Mouse (Mus musculus): ENCODE data around the gene Mbnl2.

DNA sequence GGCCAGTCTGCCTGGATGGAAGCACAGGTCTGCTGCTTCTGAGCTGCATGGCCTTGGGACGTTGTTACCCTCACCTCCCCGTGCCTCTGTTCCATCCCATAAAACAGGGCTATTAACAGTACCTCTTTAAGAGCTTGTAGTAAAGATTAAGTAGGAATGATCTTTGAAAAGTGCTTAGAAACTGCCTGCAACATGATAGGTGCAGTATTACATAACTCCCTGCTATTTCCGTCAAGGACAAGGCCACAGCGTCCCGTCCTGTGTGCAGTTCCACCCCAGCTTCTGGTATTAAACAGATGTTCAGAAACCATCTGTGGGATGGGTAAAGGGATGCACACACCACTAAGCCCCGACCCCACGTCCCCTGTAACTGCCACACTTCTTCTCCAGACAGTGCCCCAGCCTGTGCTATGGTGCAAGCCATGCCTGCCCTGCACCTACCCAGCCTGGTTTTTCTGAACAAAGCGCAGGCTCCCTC lies 93.5 kb downstream of the Mbnl2 start:
- TF ChIP-seq CTCF (IDR thresholded peaks at IDR 0.05; ENCODE audit: low read depth, low read length) (no peak), POLR2A (IDR thresholded peaks at IDR 0.05; ENCODE audit: insufficient read depth, low read length) (no peak), EP300 (IDR thresholded peaks at IDR 0.05; ENCODE audit: insufficient read depth, low read depth, low read length) (no peak)

Data from ES-Bruce4 (cell line).